Mouse (Mus musculus): ENCODE results near the gene Bco2.

Gene Bco2

GRCm38 (mm10) chr9:50555094-50555446, at the start of gene Bco2:
TSS of gene Bco2 (minus strand) at chr9:50555181.
- no peak for ATAC-seq (ENCODE audit: insufficient number of reproducible peaks, low FRiP score, low TSS enrichment)

DNA sequence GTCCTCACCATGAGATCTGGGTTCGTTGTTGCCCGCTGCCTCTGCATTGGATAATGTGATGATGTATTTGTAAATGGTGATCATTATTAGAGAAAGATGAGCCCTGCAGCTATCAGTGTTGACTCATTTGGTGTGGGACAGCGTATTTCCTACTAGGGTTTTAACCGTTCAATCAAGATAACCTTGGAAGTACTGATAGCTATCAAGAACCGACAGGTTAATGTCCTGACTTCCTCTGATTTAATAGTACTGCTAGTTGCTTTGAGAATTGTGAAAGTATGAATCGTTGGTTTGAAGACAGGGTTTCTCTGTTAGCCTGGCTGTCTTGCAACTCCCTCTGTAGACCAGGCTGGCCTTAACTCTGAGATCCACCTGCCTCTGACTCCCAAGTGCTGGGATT, 49.4 kb upstream of the Bco2 start:
- no peak for ATAC-seq (ENCODE audit: insufficient number of reproducible peaks, low FRiP score, low TSS enrichment)

DNA sequence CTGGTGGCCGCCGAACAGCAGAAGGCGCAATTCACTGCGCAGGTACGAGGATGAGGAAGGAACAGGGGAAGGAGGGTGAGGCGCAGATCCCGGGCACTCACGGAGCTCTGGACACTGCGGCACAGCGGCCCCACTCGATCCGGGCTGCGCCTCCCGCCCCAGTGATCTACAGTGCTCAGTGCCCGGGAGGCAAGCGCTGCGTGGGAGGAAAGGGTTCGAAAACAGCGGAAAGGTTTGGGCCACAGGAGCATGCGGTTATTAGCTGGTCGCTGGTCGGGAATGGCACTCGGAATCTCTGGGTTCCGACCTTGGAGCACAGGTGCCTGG, 49.0 kb upstream of the Bco2 start:
- ATAC-seq (ENCODE audit: insufficient number of reproducible peaks, low FRiP score, low TSS enrichment) = no peak; the same call in 1 of the 2 replicates

GRCm38 (mm10) chr9:50603189-50603997, 48.4 kb upstream of the Bco2 start, which contains the start of the genes Sdhd and Timm8b:
TSS of gene Sdhd (minus strand) at chr9:50603812.
TSS of gene Timm8b (plus strand) at chr9:50603910.
- ATAC-seq (ENCODE audit: insufficient number of reproducible peaks, low FRiP score, low TSS enrichment) = peak; percentile 97

DNA sequence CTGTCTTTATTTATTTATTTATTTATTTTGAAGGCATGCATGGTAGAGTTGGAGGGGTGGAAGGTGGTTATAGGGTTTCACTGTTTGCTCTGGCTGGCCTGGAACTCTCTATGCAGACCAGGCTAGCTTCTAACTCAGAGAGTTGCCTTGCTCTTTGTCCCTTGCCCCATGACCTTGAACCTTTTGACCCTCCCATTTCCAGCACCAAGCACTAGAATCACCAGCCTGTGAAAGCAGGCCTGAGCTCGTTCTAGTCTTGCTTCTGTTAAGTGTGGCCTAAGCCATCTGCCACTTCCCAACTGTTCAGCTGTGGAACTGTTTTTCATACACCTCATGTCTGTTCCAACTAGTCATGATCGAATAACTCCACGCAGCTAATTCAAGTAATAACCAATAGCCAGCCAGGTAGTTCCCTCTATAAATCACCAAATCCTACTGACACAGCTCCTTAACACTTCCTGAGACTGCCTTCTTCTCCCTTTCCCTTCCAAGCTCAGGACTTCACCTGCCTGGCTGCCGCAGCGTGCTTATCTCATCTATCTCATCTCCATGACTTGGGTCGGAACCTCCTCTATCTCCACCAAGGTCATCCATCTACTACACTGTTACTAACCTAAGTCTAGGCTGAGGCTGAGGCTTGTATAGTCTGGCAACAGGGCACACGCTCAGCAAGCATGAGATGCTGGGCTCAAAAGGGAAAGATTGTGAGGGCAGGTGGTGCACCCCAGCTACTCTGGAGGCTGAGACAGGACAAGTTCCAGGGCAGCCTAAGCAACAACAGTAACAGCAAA, 47.3 kb upstream of the Bco2 start:
- no peak for ATAC-seq (ENCODE audit: insufficient number of reproducible peaks, low FRiP score, low TSS enrichment)

GRCm38 (mm10) chr9:50601536-50601935, 46.6 kb upstream of the Bco2 start:
- no peak for ATAC-seq (ENCODE audit: insufficient number of reproducible peaks, low FRiP score, low TSS enrichment)

- no peak for ATAC-seq (ENCODE audit: insufficient number of reproducible peaks, low FRiP score, low TSS enrichment)
These were observed 42.0 kb upstream of the Bco2 start for GRCm38 (mm10) chr9:50596973-50597372.

DNA sequence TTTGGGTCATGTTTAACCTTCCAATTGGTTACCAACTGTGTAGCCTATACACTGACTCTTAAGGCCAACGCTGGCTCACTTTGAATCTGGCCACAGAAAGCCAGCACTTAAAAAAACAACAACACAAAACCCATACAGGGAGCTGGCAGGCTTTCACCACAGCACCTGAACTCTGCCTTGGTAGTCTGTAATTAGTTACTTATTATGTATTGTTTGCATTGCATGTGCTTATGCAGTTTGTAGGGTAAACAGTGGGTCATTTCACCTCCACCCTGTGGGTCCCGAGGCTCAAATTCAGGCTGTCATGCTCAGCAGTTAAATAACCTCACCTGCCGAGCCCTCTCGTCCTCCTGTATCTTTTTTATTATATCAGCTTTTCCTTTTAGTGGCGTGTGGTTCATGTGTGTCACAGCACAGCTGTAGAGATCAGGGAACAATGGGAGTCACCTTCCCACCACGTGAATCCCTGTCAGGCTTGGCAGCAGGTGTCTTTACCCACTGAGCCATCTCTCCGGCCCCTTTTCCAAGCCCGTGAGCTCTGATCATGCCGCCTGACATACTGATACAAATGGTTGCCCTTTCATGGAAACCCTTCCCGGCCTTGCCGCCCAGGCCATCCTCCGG, 39.9 kb upstream of the Bco2 start:
- ATAC-seq (ENCODE audit: insufficient number of reproducible peaks, low FRiP score, low TSS enrichment) = no peak

DNA sequence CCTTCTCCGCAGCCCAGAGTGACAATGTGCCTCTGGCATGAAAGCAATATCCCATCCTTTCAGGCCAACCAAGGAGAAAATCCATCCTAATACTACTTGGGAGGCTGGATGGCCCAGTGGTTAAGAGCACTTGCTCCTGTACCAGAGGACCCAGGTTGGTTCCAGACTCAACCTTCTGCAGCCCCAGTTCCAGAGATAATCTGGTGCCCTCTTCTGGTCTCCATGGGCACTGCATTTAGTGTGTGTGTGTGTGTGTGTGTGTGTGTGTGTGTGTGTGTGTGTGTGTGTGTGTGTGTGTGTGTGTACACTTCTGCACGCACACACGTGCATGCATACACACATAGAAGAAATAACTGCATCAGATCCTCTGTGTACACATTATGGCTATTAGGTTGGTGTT, 38.6 kb upstream of the Bco2 start:
- no peak for ATAC-seq (ENCODE audit: insufficient number of reproducible peaks, low FRiP score, low TSS enrichment)

DNA sequence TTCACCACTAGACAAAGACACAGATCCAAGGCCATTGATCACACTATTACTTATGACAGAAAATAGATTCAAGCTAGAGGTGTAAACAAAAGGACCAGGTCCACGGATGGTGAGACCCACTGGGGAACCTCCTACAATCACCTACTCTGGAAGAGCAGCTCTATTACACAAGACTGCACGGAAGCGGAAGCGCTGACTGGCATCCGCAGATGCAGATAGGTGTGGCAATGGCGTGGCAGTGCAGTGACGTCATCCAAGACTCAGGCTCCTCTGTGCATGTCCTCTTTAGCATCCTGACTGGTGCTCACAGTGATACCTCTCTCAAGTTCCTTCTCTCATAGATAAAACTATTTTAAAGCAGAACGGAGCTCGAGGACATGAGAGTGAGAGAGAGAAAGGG, 38.0 kb upstream of the Bco2 start:
- ATAC-seq (ENCODE audit: insufficient number of reproducible peaks, low FRiP score, low TSS enrichment) = no peak

- ATAC-seq (ENCODE audit: insufficient number of reproducible peaks, low FRiP score, low TSS enrichment) = no peak
These were observed 36.0 kb upstream of the Bco2 start for GRCm38 (mm10) chr9:50590856-50591518.

DNA sequence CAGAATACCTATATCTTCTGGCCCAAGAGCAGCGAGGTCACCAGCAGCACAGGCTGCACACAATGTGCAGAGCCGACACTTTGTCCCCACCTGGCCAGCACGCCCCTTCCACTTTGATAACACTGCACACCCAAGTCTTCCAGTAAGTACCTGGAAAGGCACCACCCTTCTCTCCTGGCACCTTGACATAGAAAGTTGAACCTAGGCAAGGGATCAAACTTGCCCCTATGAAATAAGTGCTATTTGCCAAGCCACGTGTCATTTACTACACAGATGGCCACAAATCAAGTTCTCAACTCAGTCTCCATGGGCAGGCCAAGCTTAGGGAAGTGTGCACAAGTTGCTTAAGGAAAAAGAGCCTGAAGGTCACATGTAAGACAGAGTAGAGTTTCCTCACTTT, 32.0 kb upstream of the Bco2 start:
- ATAC-seq (ENCODE audit: insufficient number of reproducible peaks, low FRiP score, low TSS enrichment) = no peak

- no peak for ATAC-seq (ENCODE audit: insufficient number of reproducible peaks, low FRiP score, low TSS enrichment)
These were observed 30.3 kb upstream of the Bco2 start for GRCm38 (mm10) chr9:50585145-50585818.

DNA sequence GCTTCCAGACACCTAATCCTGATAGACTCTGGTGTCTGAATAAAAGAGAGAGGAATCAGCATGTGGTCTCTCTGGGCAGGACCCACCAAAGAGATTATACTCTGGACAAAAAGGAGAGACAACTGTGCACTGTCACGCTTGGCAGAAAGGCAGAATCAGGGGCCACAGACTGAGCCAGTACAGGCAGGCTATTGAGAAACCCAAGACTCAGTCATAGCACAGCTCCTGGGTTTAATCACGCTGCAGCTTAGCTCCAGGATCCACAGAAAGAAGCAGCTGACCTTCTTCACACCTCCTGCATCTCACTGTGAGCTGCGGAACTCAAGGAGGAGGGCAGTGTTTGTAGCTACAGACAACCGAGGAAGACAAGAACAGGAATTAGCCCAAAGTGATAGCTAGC, 25.4 kb upstream of the Bco2 start:
- no peak for ATAC-seq (ENCODE audit: insufficient number of reproducible peaks, low FRiP score, low TSS enrichment)

- ATAC-seq (ENCODE audit: insufficient number of reproducible peaks, low FRiP score, low TSS enrichment) = no peak
These were observed 14.9 kb upstream of the Bco2 start for GRCm38 (mm10) chr9:50569599-50570525.

DNA sequence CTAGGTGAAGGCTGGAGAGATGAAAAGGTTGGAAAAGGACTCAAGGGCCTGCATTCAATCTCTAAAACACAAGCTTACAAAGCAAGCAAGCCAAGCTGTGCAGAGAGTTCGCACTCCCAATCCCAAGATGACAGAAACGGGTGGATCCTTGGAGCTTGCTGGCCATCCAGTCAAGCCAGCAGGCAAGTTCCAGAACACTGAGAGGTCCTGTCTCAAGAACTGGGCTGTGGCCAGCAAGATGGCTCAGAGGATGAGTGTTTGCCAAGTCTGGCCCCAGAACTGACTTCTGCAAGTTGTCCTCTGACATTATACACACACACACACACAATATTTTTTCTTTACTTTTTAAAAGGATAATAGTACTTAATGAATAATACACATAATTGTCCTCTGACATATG, 12.9 kb upstream of the Bco2 start:
- ATAC-seq (ENCODE audit: insufficient number of reproducible peaks, low FRiP score, low TSS enrichment) = no peak

GRCm38 (mm10) chr9:50567372-50567771, 12.4 kb upstream of the Bco2 start:
- ATAC-seq (ENCODE audit: insufficient number of reproducible peaks, low FRiP score, low TSS enrichment) = no peak

DNA sequence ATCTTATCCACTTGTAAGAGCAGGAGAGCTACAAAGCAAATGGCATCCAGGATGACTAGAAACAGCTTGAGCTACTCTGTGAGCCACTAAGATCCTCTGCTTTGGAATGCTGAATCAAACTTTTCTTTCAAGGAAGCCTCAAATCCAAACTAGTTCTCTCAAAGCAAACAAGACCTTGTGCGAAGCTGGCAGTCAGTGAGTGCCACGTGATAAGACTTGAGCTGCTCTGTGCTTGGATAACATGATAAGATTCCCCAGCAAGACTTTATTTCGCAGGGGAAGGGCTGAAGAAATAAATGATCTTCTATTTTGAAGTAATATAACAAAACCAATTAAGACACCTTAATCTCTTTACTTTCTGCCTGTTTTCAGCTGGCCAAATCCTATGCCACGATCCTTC, 11.0 kb upstream of the Bco2 start:
- no peak for ATAC-seq (ENCODE audit: insufficient number of reproducible peaks, low FRiP score, low TSS enrichment)

- no peak for ATAC-seq (ENCODE audit: insufficient number of reproducible peaks, low FRiP score, low TSS enrichment)
These were observed 10.2 kb upstream of the Bco2 start for GRCm38 (mm10) chr9:50565173-50565572.
